Mouse (Mus musculus): Measurements from ENCODE around the gene Eya2. TPM values are rescaled to one million over a fixed set of nuclear protein-coding genes. Genes with fewer than 3 reads are reported as not detected.

Gene Eya2
- polyA plus RNA-seq, 1 experiment: 6.0 TPM

- Histone ChIP-seq H3K4me1 (ENCODE audit: control insufficient read depth, insufficient read depth, insufficient read length) (peaks cover 8% of the 10 kb centered on the region; the same call in 1 of the 2 replicates), H3K36me3 (ENCODE audit: control insufficient read depth, insufficient read depth, low read length) (no peaks in the 10 kb centered on the region), H3K27ac (ENCODE audit: insufficient read depth, low read length) (no peak overlapping the region), H3K4me3 (ENCODE audit: extremely low read depth, insufficient read depth, insufficient read length) (no peak overlapping the region), H3K27me3 (ENCODE audit: control insufficient read depth, insufficient read depth, low read length) (no peaks in the 10 kb centered on the region)
- WGBS: 79% methylated on average over 14 of the region's 14 CpGs
- TF ChIP-seq CTCF (IDR thresholded peaks at IDR 0.05; ENCODE audit: extremely low read depth, insufficient read depth, insufficient read length, insufficient replicate concordance): no peak
- no peak for TF ChIP-seq POLR2A (IDR thresholded peaks at IDR 0.05; ENCODE audit: low read depth, low read length)
- no peak for DNase-seq (ENCODE audit: low read depth in 1 of 2, low spot score in 2 of 2)
Observed at GRCm38 (mm10) chr2:165641909-165642505, 47.2 kb downstream of the Eya2 start.

- 94% methylated on average over 3 of the region's 3 CpGs for WGBS
- H3K27ac ChIP-seq (ENCODE audit: insufficient read depth, low read length): no peak overlapping the region
- TF ChIP-seq CTCF (IDR thresholded peaks at IDR 0.05; ENCODE audit: extremely low read depth, insufficient read depth, insufficient read length, insufficient replicate concordance): no peak
- no peak for TF ChIP-seq POLR2A (IDR thresholded peaks at IDR 0.05; ENCODE audit: low read depth, low read length)
- no peak overlapping the region for H3K4me3 ChIP-seq (ENCODE audit: extremely low read depth, insufficient read depth, insufficient read length)
- DNase-seq (ENCODE audit: low read depth in 1 of 2, low spot score in 2 of 2): no peak
- H3K4me1 ChIP-seq (ENCODE audit: control insufficient read depth, insufficient read depth, insufficient read length): peaks cover 8% of the 10 kb centered on the region; the same call in 1 of the 2 replicates
- no peaks in the 10 kb centered on the region for H3K36me3 ChIP-seq (ENCODE audit: control insufficient read depth, insufficient read depth, low read length)
- no peaks in the 10 kb centered on the region for H3K27me3 ChIP-seq (ENCODE audit: control insufficient read depth, insufficient read depth, low read length)
Observed at GRCm38 (mm10) chr2:165643596-165643995, 48.8 kb downstream of the Eya2 start.

GRCm38 (mm10) chr2:165644057-165644456, 49.2 kb downstream of the Eya2 start:
- Histone ChIP-seq H3K36me3 (ENCODE audit: control insufficient read depth, insufficient read depth, low read length) (no peaks in the 10 kb centered on the region), H3K4me3 (ENCODE audit: extremely low read depth, insufficient read depth, insufficient read length) (no peak overlapping the region), H3K27me3 (ENCODE audit: control insufficient read depth, insufficient read depth, low read length) (no peaks in the 10 kb centered on the region), H3K27ac (ENCODE audit: insufficient read depth, low read length) (no peak overlapping the region), H3K4me1 (ENCODE audit: control insufficient read depth, insufficient read depth, insufficient read length) (0 out of 2 replicates have a peak, but pooled peaks cover 6% of the 10 kb centered on the region)
- TF ChIP-seq CTCF (IDR thresholded peaks at IDR 0.05; ENCODE audit: extremely low read depth, insufficient read depth, insufficient read length, insufficient replicate concordance) (no peak), POLR2A (IDR thresholded peaks at IDR 0.05; ENCODE audit: low read depth, low read length) (no peak)
- no peak for DNase-seq (ENCODE audit: low read depth in 1 of 2, low spot score in 2 of 2)
- WGBS: 87% methylated on average over 9 of the region's 9 CpGs

DNA sequence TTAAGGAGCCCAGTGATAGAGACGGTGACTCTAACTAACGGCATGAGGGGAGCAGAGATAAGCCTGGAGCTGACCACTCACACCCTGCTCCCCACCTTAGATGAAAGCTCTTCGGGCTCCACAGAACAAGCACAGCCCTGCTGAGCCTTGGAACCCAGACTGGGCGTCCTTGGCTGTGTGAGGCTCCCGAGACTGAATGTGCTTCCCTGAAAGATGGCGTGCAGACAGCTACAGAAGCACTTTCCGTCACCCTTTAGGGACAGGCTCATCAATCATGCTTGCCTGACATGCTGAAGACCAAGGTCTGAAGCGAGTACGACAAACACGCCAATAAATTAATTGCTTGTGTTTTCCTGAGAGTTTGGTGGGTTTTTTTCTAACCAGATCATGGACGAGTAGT, 56.2 kb downstream of the Eya2 start:
- 65% methylated on average over 11 of the region's 11 CpGs for WGBS
- Histone ChIP-seq H3K27ac (ENCODE audit: insufficient read depth, low read length) (no peak overlapping the region), H3K27me3 (ENCODE audit: control insufficient read depth, insufficient read depth, low read length) (no peaks in the 10 kb centered on the region), H3K4me3 (ENCODE audit: extremely low read depth, insufficient read depth, insufficient read length) (no peak overlapping the region), H3K36me3 (ENCODE audit: control insufficient read depth, insufficient read depth, low read length) (no peaks in the 10 kb centered on the region), H3K4me1 (ENCODE audit: control insufficient read depth, insufficient read depth, insufficient read length) (peaks cover 24% of the 10 kb centered on the region; the same call in 1 of the 2 replicates)
- TF ChIP-seq CTCF (IDR thresholded peaks at IDR 0.05; ENCODE audit: extremely low read depth, insufficient read depth, insufficient read length, insufficient replicate concordance) (no peak), POLR2A (IDR thresholded peaks at IDR 0.05; ENCODE audit: low read depth, low read length) (no peak)
- DNase-seq (ENCODE audit: low read depth in 1 of 2, low spot score in 2 of 2): no peak

DNA sequence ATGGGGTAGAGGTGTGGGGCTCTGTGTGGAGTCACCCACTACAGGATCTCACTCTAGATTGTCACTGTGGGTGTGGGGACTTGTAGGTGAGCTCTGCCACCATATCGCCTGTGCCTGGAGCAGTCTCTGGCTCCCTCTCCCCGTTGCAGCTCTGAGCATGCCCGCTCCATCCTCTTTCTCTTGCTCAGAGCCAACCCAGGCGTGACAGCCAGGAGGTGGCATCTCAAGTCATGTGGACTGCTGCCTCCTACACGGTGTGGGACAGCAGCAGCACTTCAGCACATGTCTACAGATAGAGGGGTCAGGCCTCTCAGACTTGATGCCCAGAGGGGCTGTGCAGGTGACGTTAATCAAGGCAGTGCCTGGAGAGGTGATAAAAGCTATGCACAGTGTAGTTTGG, 57.4 kb downstream of the Eya2 start:
- no peak for DNase-seq (ENCODE audit: low read depth in 1 of 2, low spot score in 2 of 2)
- Histone ChIP-seq H3K27me3 (ENCODE audit: control insufficient read depth, insufficient read depth, low read length) (no peaks in the 10 kb centered on the region), H3K4me1 (ENCODE audit: control insufficient read depth, insufficient read depth, insufficient read length) (peaks cover 24% of the 10 kb centered on the region; the same call in 1 of the 2 replicates), H3K36me3 (ENCODE audit: control insufficient read depth, insufficient read depth, low read length) (no peaks in the 10 kb centered on the region), H3K27ac (ENCODE audit: insufficient read depth, low read length) (no peak overlapping the region), H3K4me3 (ENCODE audit: extremely low read depth, insufficient read depth, insufficient read length) (no peak overlapping the region)
- TF ChIP-seq POLR2A (IDR thresholded peaks at IDR 0.05; ENCODE audit: low read depth, low read length): no peak
- TF ChIP-seq CTCF (IDR thresholded peaks at IDR 0.05; ENCODE audit: extremely low read depth, insufficient read depth, insufficient read length, insufficient replicate concordance): no peak
- WGBS: 30% methylated on average over 6 of the region's 6 CpGs

DNA sequence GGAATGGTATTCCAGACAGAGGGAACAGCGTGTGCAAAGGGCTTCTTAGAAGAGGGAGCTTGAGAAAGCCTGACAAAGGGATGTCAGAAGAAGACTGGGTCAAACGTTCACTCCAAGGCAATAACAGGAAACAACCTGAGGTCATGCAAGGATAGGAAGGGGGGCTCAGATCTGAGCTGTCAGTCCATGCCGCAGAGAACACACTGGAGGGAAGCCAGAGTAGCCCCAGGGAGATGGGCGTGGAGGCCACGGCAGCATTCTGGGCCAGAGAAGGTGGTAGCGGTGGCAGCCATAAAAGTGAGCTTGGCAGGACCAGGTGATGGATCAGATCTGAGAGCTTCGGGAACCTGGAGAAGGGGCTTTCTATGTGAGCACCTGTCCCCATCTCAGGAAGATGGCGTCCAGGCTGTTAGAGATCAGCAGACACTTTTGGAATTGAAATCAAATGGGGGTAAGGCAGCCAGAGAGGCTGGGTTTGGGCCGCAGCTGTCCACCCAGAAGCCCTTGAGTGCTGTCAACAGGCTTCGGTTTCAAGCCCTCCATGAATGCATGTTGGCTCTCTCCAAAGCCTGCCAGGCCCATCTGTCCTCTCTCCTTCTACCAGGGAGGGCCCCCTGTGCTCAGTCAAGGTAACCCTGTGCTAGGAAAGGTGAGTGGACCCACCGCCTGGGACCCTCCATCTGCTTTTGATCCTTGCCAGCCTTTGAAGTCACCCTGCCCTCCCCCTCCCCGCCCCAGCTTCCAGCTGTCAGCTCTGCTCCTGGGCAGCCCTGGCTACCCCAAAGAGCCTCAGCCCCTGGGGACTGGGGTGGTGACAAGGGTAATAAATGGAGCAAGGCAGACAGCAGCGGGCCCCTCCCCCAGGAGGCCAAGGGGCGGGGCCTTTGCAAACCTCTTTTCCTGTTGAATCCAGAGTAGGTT, 58.4 kb downstream of the Eya2 start:
- H3K36me3 ChIP-seq (ENCODE audit: control insufficient read depth, insufficient read depth, low read length): no peaks in the 10 kb centered on the region
- peak in 1 of 2 experiments; percentile 66 for DNase-seq (ENCODE audit: low read depth in 1 of 2, low spot score in 2 of 2)
- TF ChIP-seq CTCF (IDR thresholded peaks at IDR 0.05; ENCODE audit: extremely low read depth, insufficient read depth, insufficient read length, insufficient replicate concordance) (no peak), POLR2A (IDR thresholded peaks at IDR 0.05; ENCODE audit: low read depth, low read length) (no peak)
- H3K27ac ChIP-seq (ENCODE audit: insufficient read depth, low read length): peak overlapping the region; percentile 15; the same call in 1 of the 2 replicates
- no peaks in the 10 kb centered on the region for H3K27me3 ChIP-seq (ENCODE audit: control insufficient read depth, insufficient read depth, low read length)
- WGBS: 16% methylated on average over 14 of the region's 14 CpGs
- H3K4me1 ChIP-seq (ENCODE audit: control insufficient read depth, insufficient read depth, insufficient read length): peaks cover 24% of the 10 kb centered on the region; the same call in 1 of the 2 replicates
- H3K4me3 ChIP-seq (ENCODE audit: extremely low read depth, insufficient read depth, insufficient read length): no peak overlapping the region
